Mouse (Mus musculus) bone marrow, adult 2 months (tissue): ENCODE data around the gene Snapc5.

Experiments
- CTCF ChIP-seq: fragments of 200-500 bp; IDR thresholded peaks from 2 replicates; pipeline ENCODE4 v1.5.1; 2011; ENCODE audit warnings: low read length, control low read depth; ENCODE audit not compliant: control insufficient read depth, insufficient read depth
- POLR2A ChIP-seq: fragments of 200-500 bp; IDR thresholded peaks from 2 replicates; pipeline ENCODE4 v1.6.1; 2011; ENCODE audit warnings: low read depth, mild to moderate bottlenecking, control low read depth, low read length, borderline replicate concordance; ENCODE audit not compliant: control insufficient read depth

DNA sequence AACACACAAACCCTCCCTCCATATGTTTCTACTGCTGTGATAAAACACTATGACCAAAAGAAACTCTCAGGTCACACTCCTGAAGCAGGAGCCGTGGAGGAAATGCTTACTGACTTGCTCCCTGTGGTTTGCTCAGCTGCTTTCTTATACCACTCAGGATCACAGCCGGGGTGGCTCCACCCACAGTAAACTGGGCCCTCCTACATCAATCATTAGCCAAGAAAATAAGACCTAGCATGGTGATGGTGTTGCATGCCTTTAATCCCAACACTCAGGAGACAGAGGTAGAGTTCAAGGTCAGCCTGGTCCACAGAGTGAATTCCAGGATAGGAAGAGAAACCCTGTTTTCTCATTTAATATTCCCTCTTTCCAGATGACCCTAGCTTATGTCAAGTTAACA is 20.8 kb downstream of the Snapc5 start:
- no peak for TF ChIP-seq CTCF
- no peak for TF ChIP-seq POLR2A
